Mouse (Mus musculus): Measurements from ENCODE around the gene Stk33. TPM values are rescaled to one million over a fixed set of nuclear protein-coding genes. Genes with fewer than 3 reads are reported as not detected.
"Not testable (repeated sequence)": the region's sequence is repeated elsewhere in the genome, so short reads cannot be mapped to it uniquely, and the experiment has no call there.

Gene Stk33
- polyA plus RNA-seq, 1 experiment from 2014 or later, result 1.00 TPM

DNA sequence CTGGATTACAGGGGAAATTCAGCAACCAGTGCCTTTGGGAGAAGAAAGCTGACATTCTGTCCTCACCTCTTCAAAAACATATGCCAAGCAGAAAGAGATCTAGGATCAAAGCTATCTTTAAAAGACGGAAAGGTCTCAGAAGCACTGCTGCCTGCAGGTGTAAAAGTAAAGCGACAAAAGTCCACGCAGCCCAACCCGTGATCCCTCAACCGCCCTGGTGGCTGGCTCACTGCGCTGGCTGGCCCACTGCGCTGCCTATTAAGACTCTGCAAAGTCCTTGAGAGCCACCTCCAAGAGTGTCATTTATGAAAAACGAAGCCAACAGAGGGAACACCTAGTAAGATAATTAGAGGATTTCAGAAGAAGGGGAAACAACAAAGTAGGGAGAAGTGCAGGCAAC is 16.1 kb downstream of the Stk33 start:
- Histone ChIP-seq H3K4me2 (replicated peaks; ENCODE audit: low read depth, low read length) (no peak overlapping the region), H3K4me1 (ENCODE audit: control insufficient read depth, insufficient read depth, low read length) (no peaks in the 10 kb centered on the region), H3K36me3 (ENCODE audit: control insufficient read depth, insufficient read depth, low read length) (no peaks in the 10 kb centered on the region), H3K9me3 (ENCODE audit: control insufficient read depth, low read depth, low read length) (no peaks in the 10 kb centered on the region; the same call in 1 of the 2 replicates), H3K27ac (ENCODE audit: low read length) (no peak overlapping the region), H3K4me3 (ENCODE audit: low read depth, low read length) (no peak overlapping the region), H3K9ac (replicated peaks; ENCODE audit: low read depth, low read length) (no peak overlapping the region), H3K27me3 (ENCODE audit: control insufficient read depth, insufficient read depth, low read length) (no peaks in the 10 kb centered on the region)
- ATAC-seq (ENCODE audit: insufficient number of reproducible peaks, insufficient read depth, low FRiP score, low read depth), result no peak
- 79% methylated on average over 8 of the region's 8 CpGs for WGBS

DNA sequence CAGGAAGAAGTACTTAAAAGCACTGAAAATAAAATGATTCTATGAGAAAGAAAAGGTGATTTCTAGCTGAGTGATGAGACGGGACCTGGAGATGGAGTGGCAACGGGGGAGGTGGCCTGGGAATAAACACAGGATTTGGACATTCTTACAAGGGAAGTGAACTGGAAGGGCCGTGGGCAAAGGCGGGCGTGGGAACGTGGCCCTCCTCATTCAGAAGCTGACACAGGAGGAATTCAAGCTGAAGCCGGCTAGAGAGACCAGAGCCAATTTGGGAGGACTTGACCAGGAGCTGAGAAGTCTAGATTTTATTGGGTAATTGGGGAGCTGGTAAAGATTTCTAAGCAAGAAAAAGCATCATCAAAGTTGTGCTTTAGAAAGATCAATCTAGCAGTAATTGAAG is 33.4 kb downstream of the Stk33 start:
- H3K9me3 ChIP-seq (ENCODE audit: control insufficient read depth, low read depth, low read length), result no peaks in the 10 kb centered on the region
- H3K4me2 ChIP-seq (replicated peaks; ENCODE audit: low read depth, low read length), result no peak overlapping the region
- H3K4me3 ChIP-seq (ENCODE audit: low read depth, low read length), result no peak overlapping the region
- no peak overlapping the region for H3K9ac ChIP-seq (replicated peaks; ENCODE audit: low read depth, low read length)
- H3K27me3 ChIP-seq (ENCODE audit: control insufficient read depth, insufficient read depth, low read length), result no peaks in the 10 kb centered on the region
- 59% methylated on average over 7 of the region's 7 CpGs for WGBS
- ATAC-seq (ENCODE audit: insufficient number of reproducible peaks, insufficient read depth, low FRiP score, low read depth), result no peak
- no peak overlapping the region for H3K27ac ChIP-seq (ENCODE audit: low read length)
- H3K36me3 ChIP-seq (ENCODE audit: control insufficient read depth, insufficient read depth, low read length), result no peaks in the 10 kb centered on the region
- H3K4me1 ChIP-seq (ENCODE audit: control insufficient read depth, insufficient read depth, low read length), result no peaks in the 10 kb centered on the region

DNA sequence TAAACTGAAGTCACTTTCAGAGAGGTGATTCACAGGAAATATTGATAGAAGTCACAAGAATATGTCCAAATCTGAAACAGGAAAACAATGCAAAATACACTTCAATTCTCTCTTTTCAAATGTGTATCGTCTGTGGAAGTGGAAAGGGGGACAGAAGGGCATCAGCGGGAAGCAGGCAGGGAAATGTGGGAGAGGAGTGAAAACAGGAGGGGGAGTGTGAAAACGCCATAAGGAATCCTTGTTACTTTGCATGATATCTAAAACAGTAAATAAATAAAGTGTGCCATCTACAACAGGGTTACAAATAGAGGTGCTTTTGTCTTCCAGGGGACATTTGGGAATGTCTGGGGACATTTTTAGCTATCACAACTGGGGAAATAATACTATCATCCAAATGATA is 39.6 kb downstream of the Stk33 start:
- ATAC-seq (ENCODE audit: insufficient number of reproducible peaks, insufficient read depth, low FRiP score, low read depth), result no peak
- no peak overlapping the region for H3K4me3 ChIP-seq (ENCODE audit: low read depth, low read length)
- H3K36me3 ChIP-seq (ENCODE audit: control insufficient read depth, insufficient read depth, low read length), result no peaks in the 10 kb centered on the region
- H3K27ac ChIP-seq (ENCODE audit: low read length), result no peak overlapping the region
- H3K4me2 ChIP-seq (replicated peaks; ENCODE audit: low read depth, low read length), result no peak overlapping the region
- no peaks in the 10 kb centered on the region for H3K4me1 ChIP-seq (ENCODE audit: control insufficient read depth, insufficient read depth, low read length)
- no peaks in the 10 kb centered on the region for H3K9me3 ChIP-seq (ENCODE audit: control insufficient read depth, low read depth, low read length)
- H3K27me3 ChIP-seq (ENCODE audit: control insufficient read depth, insufficient read depth, low read length), result no peaks in the 10 kb centered on the region
- WGBS, result 63% methylated on average over 3 of the region's 3 CpGs
- H3K9ac ChIP-seq (replicated peaks; ENCODE audit: low read depth, low read length), result no peak overlapping the region

DNA sequence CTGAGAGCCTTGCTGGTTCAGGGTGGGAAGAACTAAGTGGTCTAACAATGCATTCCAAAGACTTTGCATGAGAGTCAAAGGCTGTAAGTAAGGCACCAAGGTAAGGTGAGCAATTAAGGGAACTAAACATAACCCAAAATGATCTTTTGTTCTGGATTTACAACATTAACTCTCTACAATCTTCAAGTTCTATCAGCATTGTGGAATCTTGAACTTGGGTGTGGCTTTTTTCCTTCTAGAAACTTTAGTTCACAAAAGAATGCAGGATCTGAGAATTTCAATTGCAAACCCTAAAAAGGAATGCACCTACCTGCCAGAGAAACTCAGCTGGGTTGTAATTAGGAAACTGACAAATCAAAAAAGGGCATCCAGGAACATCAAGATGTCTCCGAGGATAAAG is 57.8 kb downstream of the Stk33 start:
- Histone ChIP-seq H3K9me3 (ENCODE audit: control insufficient read depth, low read depth, low read length) (no peaks in the 10 kb centered on the region; the same call in 1 of the 2 replicates), H3K4me3 (ENCODE audit: low read depth, low read length) (no peak overlapping the region), H3K4me2 (replicated peaks; ENCODE audit: low read depth, low read length) (no peak overlapping the region), H3K27ac (ENCODE audit: low read length) (no peak overlapping the region), H3K36me3 (ENCODE audit: control insufficient read depth, insufficient read depth, low read length) (no peaks in the 10 kb centered on the region), H3K4me1 (ENCODE audit: control insufficient read depth, insufficient read depth, low read length) (no peaks in the 10 kb centered on the region), H3K9ac (replicated peaks; ENCODE audit: low read depth, low read length) (no peak overlapping the region), H3K27me3 (ENCODE audit: control insufficient read depth, insufficient read depth, low read length) (no peaks in the 10 kb centered on the region)
- no peak for ATAC-seq (ENCODE audit: insufficient number of reproducible peaks, insufficient read depth, low FRiP score, low read depth)
- WGBS, result 79% methylated on average over 1 of the region's 1 CpGs

DNA sequence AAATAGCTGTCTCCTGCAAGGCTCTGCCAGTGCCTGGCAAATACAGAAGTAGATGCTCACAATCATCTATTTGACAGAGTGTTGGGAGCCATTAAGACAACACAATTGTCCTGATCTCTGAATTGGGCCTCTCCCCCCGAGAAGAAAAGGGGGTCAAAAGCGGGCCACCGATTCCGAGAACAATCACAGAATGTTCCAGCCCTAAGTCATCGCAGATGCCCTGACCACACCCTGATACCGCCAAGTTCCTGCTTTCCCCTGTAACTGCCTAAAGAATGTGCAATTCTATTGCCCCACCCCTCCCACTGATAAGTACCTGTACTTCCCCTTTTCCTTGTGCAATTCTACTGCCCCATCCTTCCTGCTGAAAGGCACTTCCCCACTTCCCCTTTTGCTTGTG is 65.3 kb downstream of the Stk33 start:
- H3K36me3 ChIP-seq (ENCODE audit: control insufficient read depth, insufficient read depth, low read length); H3K4me2 ChIP-seq (replicated peaks; ENCODE audit: low read depth, low read length); H3K9ac ChIP-seq (replicated peaks; ENCODE audit: low read depth, low read length); H3K27ac ChIP-seq (ENCODE audit: low read length); H3K9me3 ChIP-seq (ENCODE audit: control insufficient read depth, low read depth, low read length); H3K4me3 ChIP-seq (ENCODE audit: low read depth, low read length); ATAC-seq (ENCODE audit: insufficient number of reproducible peaks, insufficient read depth, low FRiP score, low read depth); H3K4me1 ChIP-seq (ENCODE audit: control insufficient read depth, insufficient read depth, low read length); H3K27me3 ChIP-seq (ENCODE audit: control insufficient read depth, insufficient read depth, low read length): not testable (repeated sequence)
- WGBS, result 92% methylated on average over 6 of the region's 6 CpGs

DNA sequence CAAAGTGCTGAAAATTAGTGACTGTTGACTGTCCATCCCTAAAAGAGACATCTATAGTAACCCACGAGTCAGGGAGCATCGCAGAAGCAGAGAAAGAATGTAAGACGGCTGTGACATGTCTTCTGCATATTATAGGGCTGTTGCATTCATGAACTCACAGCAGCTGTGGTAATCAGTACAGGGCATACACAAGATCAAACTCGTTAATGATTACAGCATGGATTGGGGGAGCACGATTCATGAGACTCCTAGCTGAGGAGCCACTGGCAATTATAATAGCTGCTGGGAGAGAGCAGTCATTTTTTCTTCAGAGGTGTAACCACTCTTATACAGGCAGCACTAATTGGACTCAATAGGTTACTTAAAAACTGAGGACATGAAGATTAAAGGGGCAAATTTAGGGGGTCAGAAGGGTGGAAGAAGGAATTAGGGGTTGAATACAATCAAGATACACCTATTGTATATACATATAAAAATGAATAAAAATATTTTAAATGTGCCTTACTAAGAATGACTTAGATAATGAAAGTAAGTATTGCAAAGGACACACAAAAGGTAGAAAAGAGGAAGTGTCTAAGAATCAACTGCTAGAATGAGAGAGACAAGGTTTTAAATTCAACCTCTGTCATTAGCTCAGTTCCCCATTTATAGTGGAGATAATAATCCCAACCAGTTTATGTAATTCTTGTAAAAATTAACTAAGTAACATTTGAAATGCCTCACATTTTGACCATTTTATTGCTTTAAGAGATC is 80.3 kb downstream of the Stk33 start:
- H3K9ac ChIP-seq (replicated peaks; ENCODE audit: low read depth, low read length), result no peak overlapping the region
- no peak overlapping the region for H3K4me3 ChIP-seq (ENCODE audit: low read depth, low read length)
- H3K9me3 ChIP-seq (ENCODE audit: control insufficient read depth, low read depth, low read length), result no peaks in the 10 kb centered on the region
- H3K36me3 ChIP-seq (ENCODE audit: control insufficient read depth, insufficient read depth, low read length), result no peaks in the 10 kb centered on the region
- H3K4me2 ChIP-seq (replicated peaks; ENCODE audit: low read depth, low read length), result no peak overlapping the region
- H3K27ac ChIP-seq (ENCODE audit: low read length), result no peak overlapping the region
- H3K27me3 ChIP-seq (ENCODE audit: control insufficient read depth, insufficient read depth, low read length), result no peaks in the 10 kb centered on the region
- no peak for ATAC-seq (ENCODE audit: insufficient number of reproducible peaks, insufficient read depth, low FRiP score, low read depth)
- 0 out of 2 replicates have a peak, but pooled peaks cover under 1% of the 10 kb centered on the region for H3K4me1 ChIP-seq (ENCODE audit: control insufficient read depth, insufficient read depth, low read length)
- 75% methylated on average over 5 of the region's 5 CpGs for WGBS

DNA sequence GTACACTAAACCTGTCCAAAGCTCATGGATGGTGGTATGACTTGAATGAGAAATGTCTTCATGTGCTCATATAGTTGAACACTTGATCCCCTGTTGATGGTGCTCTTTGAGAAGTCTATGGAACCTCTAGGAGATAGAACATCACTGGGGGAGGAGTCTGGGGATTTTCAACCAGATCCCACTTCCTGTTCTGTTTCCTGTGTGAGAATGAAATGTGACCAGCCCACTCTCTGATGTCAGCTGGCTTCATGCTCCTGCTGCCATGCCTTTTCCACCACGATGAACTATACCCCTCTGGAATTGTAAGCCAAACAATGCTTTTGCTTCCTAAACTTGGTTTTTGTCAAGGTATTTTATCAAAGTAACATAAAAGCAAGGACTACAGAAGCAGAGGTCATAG is 81.0 kb downstream of the Stk33 start:
- H3K4me1 ChIP-seq (ENCODE audit: control insufficient read depth, insufficient read depth, low read length), result 0 out of 2 replicates have a peak, but pooled peaks cover 2% of the 10 kb centered on the region
- H3K9ac ChIP-seq (replicated peaks; ENCODE audit: low read depth, low read length), result no peak overlapping the region
- WGBS, result 57% methylated on average over 1 of the region's 1 CpGs
- no peaks in the 10 kb centered on the region for H3K36me3 ChIP-seq (ENCODE audit: control insufficient read depth, insufficient read depth, low read length)
- no peak for ATAC-seq (ENCODE audit: insufficient number of reproducible peaks, insufficient read depth, low FRiP score, low read depth)
- no peaks in the 10 kb centered on the region for H3K9me3 ChIP-seq (ENCODE audit: control insufficient read depth, low read depth, low read length)
- H3K4me3 ChIP-seq (ENCODE audit: low read depth, low read length), result no peak overlapping the region
- no peak overlapping the region for H3K27ac ChIP-seq (ENCODE audit: low read length)
- H3K27me3 ChIP-seq (ENCODE audit: control insufficient read depth, insufficient read depth, low read length), result no peaks in the 10 kb centered on the region
- no peak overlapping the region for H3K4me2 ChIP-seq (replicated peaks; ENCODE audit: low read depth, low read length)

DNA sequence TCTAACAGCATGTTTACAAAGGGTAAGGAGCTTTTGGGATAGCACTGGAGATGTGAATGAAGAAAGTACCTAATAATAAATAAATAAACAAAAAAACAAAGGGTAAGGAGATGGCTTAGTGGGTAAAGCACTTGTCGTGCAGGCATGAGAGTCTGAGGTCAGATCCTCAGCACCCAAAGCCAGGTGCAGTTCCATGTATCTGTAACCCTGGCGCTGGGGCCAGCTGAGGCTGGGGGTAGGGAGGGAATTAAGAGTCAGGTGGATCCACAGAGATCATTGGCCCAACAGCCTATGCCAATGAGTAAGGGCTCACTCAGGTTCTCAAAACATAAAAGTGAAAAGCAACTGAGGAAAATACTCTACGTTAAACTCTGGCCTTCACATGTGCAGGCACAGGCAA is 91.6 kb downstream of the Stk33 start:
- Histone ChIP-seq H3K4me1 (ENCODE audit: control insufficient read depth, insufficient read depth, low read length) (no peaks in the 10 kb centered on the region), H3K27me3 (ENCODE audit: control insufficient read depth, insufficient read depth, low read length) (no peaks in the 10 kb centered on the region), H3K9ac (replicated peaks; ENCODE audit: low read depth, low read length) (no peak overlapping the region), H3K36me3 (ENCODE audit: control insufficient read depth, insufficient read depth, low read length) (no peaks in the 10 kb centered on the region), H3K4me2 (replicated peaks; ENCODE audit: low read depth, low read length) (no peak overlapping the region), H3K9me3 (ENCODE audit: control insufficient read depth, low read depth, low read length) (no peaks in the 10 kb centered on the region), H3K27ac (ENCODE audit: low read length) (no peak overlapping the region), H3K4me3 (ENCODE audit: low read depth, low read length) (no peak overlapping the region)
- ATAC-seq (ENCODE audit: insufficient number of reproducible peaks, insufficient read depth, low FRiP score, low read depth), result no peak
- WGBS, result 74% methylated on average over 3 of the region's 3 CpGs

DNA sequence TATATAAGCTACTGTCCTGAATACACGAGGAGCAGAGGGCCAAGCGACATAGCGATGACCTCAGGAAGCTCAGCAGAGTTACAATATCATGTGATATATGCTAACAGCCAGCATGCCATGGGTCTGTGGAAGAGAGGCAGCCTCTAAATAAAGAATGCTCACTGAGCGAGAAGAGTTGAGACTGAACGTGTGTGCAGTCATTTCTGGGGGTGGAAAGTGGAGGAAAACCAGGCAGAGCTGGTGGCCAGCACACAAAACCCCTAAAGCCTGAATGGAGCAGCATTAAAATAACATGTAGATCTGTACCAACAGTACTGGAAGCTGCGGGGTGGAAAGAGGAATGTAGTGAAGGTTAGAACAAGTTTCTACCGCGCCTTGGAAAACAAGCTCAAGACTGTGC is 107.2 kb downstream of the Stk33 start:
- H3K27me3 ChIP-seq (ENCODE audit: control insufficient read depth, insufficient read depth, low read length), result no peaks in the 10 kb centered on the region
- no peaks in the 10 kb centered on the region for H3K9me3 ChIP-seq (ENCODE audit: control insufficient read depth, low read depth, low read length)
- no peak for ATAC-seq (ENCODE audit: insufficient number of reproducible peaks, insufficient read depth, low FRiP score, low read depth)
- no peak overlapping the region for H3K4me2 ChIP-seq (replicated peaks; ENCODE audit: low read depth, low read length)
- no peak overlapping the region for H3K27ac ChIP-seq (ENCODE audit: low read length)
- no peaks in the 10 kb centered on the region for H3K36me3 ChIP-seq (ENCODE audit: control insufficient read depth, insufficient read depth, low read length)
- no peak overlapping the region for H3K9ac ChIP-seq (replicated peaks; ENCODE audit: low read depth, low read length)
- no peak overlapping the region for H3K4me3 ChIP-seq (ENCODE audit: low read depth, low read length)
- 84% methylated on average over 8 of the region's 8 CpGs for WGBS
- no peaks in the 10 kb centered on the region for H3K4me1 ChIP-seq (ENCODE audit: control insufficient read depth, insufficient read depth, low read length)
